Comparison of ENCODE assay signal across 26 mouse cellular contexts in the genomic region with DNA sequence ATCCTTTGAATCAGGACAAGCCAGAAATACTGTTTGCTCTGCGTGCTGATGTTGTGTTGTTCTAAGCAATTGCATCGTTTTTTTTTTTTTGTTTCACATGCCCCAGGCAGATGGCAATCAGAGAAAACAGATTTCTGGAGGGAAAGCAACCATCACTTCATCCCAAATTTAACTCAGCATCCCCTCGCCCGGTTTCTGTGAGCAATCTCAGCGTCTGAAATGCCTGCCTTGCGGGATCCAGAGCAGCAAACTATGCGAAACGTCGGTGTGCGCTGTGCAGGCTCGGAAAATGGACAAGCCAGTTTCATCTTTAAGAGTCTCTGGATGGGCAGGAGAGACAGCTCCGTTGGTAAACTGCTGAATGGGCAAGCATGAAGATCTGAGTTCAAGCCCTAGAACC.
"Had no signal": no experiment of that assay in that cellular context is flagged by ENCODE, and none has a peak within 500 bp of the region (broad histone marks: within the 10 kb centered on the region; RNA-seq: fewer than 3 reads in every experiment).

No protein-coding gene starts in this region.

- DNase-seq: gastrocnemius, adult 2 months; gastrocnemius, postnatal 10 days; gastrocnemius, postnatal 25 days; heart, adult 2 months; heart, postnatal 10 days; heart, postnatal 4 days; kidney, adult 18-20 months; kidney, adult 8-10 months; kidney, postnatal 10 days; kidney, postnatal 25 days; kidney, postnatal 4 days; layer of hippocampus, adult 9-11 months; liver; liver, embryonic 13.5 days had no signal

- H3K4me2 ChIP-seq: intestine, embryonic 15.5 days; liver, embryonic 11.5 days; liver, embryonic 13.5 days; liver, embryonic 15.5 days had no signal

- H3K9me3 ChIP-seq: heart, embryonic 10.5 days; heart, embryonic 12.5 days; hindbrain, embryonic 10.5 days; hindbrain, embryonic 12.5 days; intestine, embryonic 15.5 days; limb, embryonic 10.5 days; limb, embryonic 12.5 days; liver, embryonic 13.5 days; liver, embryonic 15.5 days had no signal

- H3K4me3 ChIP-seq: heart, adult 2 months; heart, embryonic 10.5 days; heart, embryonic 12.5 days; hindbrain, embryonic 10.5 days; intestine, embryonic 15.5 days; left cerebral cortex, adult 2 months; limb, embryonic 10.5 days; limb, embryonic 12.5 days; liver, embryonic 13.5 days; liver, embryonic 15.5 days had no signal

- H3K4me1 ChIP-seq: liver, embryonic 13.5 days; liver, embryonic 15.5 days had no signal

- H3K27ac ChIP-seq: gastrocnemius, adult 2 months; heart, adult 2 months; heart, embryonic 10.5 days; hindbrain, embryonic 10.5 days; intestine, embryonic 15.5 days; limb, embryonic 10.5 days; limb, embryonic 12.5 days; liver, embryonic 13.5 days; liver, embryonic 15.5 days had no signal

- H3K9ac ChIP-seq: heart, embryonic 12.5 days; intestine, embryonic 15.5 days; limb, embryonic 12.5 days; liver, embryonic 13.5 days; liver, embryonic 15.5 days had no signal

- H3K36me3 ChIP-seq: heart, embryonic 10.5 days; heart, embryonic 12.5 days; hindbrain, embryonic 10.5 days; hindbrain, embryonic 12.5 days; intestine, embryonic 15.5 days; limb, embryonic 10.5 days; limb, embryonic 12.5 days; liver, embryonic 13.5 days; liver, embryonic 15.5 days had no signal

- ATAC-seq: inflammation-experienced regulatory T-cells, adult 6 months; intestine, embryonic 15.5 days; intestine, postnatal 0 days had no signal
